Mouse (Mus musculus) embryo, embryonic 10.5 days (tissue): ENCODE measurements around the gene Syne2.

Experiments
- DNase-seq: peaks from one replicate; pipeline ENCODE4 v3.0.0-alpha.2; 2015; ENCODE audit warnings: low spot score

Gene Syne2

DNA sequence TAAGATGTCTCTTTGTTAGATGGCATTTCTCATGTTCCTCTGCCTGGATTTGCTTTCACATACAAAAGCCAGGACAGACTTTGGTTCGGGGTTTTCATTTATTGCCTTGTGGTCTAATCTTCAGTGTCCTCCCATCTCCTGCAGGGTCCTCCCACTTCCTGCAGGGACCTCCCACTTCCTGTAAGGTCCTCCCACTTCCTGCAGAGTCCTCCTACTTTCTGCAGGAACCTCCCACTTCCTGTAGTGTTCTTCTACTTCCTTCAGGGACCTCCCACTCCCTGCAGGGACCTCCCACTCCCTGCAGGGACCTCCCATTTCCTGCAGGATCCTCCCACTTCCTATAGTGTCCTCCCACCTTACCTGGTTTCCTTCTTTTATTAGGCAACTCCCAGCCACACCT lies 109.7 kb downstream of the Syne2 start:
- DNase-seq = no peak

- no peak for DNase-seq
Measured at GRCm38 (mm10) chr12:75933561-75933960, 115.6 kb downstream of the Syne2 start.

DNA sequence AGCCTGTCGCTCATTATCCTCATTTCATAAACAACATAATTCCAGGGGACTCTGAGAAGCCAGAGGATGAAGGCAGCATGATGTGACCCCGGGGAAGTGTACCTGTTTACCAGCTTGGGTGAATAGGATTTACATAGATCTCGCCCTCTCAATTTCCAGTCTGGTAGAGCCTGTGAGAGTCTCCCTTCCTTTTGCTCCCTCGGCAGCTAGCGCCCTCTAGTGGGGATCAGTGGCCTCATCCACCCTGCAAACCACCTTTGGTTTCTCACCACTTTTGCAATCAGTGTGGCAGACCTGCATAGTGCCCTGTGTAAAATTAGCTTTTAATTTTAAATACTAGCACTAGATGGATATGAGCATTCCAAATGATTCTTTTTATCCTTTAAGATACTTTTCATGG lies 133.4 kb downstream of the Syne2 start:
- peak; percentile 43 for DNase-seq

DNA sequence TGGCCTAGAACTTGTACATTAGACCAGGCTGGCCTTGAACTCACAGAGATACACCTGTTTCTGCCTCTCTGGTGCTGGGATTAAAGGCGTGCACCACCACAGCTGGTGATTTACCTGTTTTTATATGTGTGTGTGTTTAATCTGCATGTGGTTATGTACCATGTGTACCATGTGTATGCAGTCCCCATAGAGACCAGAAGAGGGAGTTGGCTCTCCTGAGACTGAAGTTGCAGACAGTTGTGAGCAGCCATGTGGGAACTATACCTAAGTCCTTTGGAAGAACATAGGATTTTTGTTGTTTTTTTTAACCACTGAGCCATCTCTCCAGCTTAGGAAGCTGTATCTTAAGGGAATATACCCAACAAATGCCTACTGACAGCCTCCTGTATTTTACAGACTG lies 134.1 kb downstream of the Syne2 start:
- DNase-seq = no peak

DNA sequence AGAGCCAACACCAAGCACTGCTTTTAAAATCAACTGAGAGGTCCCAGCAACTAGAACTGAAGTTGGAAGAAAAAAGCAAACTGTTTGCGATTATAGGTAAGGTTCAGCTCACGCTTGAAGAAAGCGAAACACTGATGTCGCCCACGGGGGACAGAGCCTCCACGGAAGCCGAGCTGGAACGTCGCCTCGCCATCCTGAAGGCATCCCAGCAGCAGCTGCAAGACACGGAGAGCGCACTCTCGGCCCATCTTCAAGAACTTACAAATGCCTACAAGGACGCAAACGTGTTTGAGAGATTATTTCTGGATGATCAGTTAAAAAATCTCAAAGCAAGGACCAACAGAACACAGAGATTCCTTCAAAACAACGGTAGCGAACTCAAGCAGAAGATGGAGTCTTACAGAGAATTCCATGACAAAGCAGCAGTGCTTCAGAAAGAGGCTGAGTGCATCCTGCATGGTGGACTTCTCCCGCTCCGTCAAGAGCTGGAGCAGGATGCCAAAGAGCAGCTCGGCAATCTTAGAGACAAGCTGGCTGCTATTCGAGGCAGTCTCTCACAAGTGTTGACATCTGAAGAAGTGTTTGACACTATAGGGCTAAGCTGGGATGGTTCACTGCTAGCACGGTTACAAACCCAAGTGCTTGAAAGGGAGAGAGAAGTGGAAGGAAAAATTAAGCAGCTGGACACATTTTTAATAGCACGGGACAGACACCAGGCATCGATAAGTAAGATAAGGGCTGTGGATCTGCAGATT lies 148.7 kb downstream of the Syne2 start:
- DNase-seq = no peak

DNA sequence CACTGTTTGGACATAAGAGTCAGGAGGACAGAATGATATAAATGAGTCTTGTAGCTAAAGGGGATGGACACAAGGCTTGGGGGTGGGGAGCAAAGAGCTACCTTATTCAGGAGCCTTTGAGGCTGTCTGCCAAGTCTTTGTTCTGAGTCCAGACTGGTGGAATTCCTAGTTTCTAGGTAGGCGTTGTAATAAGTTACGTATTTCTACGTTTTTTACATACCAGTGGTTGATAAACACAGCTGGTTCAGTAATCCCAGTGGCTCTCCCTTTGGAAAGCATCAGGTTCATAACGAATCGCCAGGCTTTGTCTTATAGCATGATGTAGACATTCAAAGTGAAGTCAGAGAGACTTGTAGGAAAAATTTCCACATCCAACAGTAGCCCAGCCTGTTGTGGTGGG lies 161.1 kb downstream of the Syne2 start:
- no peak for DNase-seq

GRCm38 (mm10) chr12:75983336-75983735 lies 165.4 kb downstream of the Syne2 start:
- DNase-seq = no peak

- DNase-seq = no peak
Measured at GRCm38 (mm10) chr12:75992226-75992858, 174.4 kb downstream of the Syne2 start.

GRCm38 (mm10) chr12:75992946-75993345 lies 175.0 kb downstream of the Syne2 start:
- no peak for DNase-seq

- DNase-seq = no peak
Measured at GRCm38 (mm10) chr12:75995086-75995485, 177.2 kb downstream of the Syne2 start.

DNA sequence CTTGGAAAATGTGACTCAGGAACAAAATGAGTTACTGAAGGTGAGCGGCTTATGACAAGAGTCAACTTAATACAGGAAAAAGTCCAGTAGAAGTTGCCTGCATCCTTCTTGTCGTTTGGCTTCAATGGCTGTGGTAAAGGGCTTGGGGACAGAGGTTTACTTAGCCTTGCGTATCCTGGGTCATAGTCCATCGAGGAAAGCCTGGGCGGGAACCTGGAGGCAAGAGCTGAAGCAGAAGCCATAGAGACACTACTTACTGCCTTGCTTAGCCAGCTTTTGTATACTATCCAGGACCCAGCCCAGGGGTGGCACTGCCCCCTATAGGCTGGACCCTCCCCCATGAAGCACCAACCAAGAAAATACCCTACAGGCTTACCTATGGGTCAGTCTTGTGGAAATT lies 179.6 kb downstream of the Syne2 start:
- no peak for DNase-seq

- no peak for DNase-seq
Measured at GRCm38 (mm10) chr12:75998416-75998815, 180.5 kb downstream of the Syne2 start.

- DNase-seq = peak; percentile 83
Measured at GRCm38 (mm10) chr12:76004697-76005249, 186.8 kb downstream of the Syne2 start.

GRCm38 (mm10) chr12:76008991-76009390 lies 191.1 kb downstream of the Syne2 start:
- DNase-seq = no peak

DNA sequence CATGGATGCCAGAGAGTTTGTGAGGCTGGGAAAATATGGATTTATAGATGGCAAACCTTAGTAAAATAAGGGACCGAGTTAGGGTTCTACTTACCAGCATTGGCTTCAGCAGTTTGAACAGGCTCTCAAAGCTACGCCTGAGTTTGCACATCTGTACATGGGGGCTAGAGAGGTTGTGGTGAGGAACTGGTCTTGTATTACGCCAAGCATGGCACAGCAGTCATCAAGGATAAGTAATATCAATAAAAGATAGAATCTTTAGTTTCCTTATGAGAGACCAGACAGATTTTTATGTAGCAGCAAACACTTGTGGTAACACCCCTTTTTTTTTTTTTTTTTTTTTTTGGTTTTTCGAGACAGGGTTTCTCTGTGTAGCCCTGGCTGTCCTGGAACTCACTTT lies 194.9 kb downstream of the Syne2 start:
- DNase-seq = no peak

DNA sequence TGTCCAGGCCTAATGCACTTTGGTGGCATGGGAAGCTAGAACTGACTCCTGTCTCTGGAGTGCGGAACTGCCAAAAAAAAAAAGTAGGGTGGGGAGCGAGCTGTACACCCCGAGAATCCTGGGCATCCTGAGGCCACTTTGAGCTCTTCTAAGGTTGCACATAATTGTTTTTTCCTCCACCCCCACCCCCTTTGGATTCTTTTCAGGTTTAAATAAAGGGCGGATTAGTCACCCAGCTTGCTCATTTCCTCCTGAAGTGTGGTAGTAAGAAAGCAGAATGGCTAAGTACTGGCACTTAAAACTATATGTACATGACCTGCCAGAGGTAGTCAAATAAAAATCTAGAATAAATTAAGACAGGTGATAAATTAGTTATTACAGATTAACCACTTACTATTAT lies 195.5 kb downstream of the Syne2 start:
- no peak for DNase-seq

DNA sequence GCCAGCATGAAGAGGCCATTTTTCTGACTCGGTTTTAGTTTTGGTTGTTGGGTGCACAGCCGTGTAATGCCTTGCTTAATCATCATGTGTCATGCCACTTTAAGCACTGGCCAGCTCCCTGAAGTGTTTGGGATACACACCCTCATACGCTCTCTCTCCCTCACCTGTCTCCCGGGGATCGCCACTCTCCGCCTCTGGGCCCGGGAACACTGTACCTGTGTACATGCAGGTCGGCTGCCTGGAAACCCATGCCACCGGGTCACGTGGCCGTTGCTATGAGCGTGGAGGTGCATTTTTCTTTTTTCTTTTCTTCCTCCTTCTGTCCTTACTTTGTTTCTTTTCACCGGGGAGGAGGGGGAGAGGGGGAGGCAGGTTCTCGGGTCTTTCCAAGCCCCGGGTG lies 197.1 kb downstream of the Syne2 start:
- no peak for DNase-seq

- no peak for DNase-seq
Measured at GRCm38 (mm10) chr12:76015489-76015888, 197.6 kb downstream of the Syne2 start.

DNA sequence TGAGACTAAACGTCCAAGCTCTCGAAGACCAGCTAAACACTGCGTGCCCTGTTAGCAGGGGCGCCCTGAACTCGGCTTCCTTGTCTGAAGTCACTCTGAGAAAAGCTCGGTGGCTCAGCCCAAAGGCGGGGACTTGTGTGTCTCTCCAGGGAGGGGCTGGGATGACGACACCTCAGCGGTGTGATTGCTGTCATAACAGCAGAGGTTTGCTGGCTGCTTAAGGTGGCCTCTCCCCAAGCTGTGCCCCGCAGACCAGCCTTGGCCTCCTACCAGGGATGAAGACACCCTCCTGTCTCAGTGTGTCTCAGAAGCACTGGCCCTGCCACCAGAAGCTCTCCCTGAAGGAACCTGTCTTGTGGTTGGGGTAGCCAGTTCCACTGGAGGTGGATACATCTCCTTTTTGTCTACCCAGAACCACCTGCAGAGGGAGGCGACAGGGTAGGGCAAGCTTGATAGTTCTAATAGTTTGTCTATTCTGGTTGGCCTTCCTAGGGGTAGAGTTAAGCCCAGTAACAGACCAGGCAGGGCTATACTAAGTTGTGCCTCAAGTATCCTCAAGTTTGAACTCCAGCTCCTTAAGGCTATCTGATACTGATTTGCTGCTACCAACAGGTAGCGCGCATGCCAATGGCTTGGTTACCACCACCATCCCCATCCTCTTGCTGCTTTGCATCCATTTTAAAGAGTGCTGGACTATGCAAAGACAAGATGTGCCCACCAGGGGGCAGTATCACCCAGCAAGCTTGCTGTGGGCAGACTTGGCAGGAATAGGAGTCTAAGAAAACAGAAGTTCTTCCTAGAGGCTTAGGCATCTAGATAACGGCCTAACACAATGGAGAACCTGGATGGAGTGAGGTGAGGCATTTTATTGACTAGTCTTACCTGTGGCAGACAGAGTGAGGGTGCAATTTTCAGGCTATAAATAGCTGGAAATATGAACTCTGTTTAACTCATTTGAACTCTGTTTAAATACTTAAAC lies 198.5 kb downstream of the Syne2 start:
- peak; percentile 85 for DNase-seq

GRCm38 (mm10) chr12:76018640-76019039 lies 200.7 kb downstream of the Syne2 start:
- DNase-seq = no peak

DNA sequence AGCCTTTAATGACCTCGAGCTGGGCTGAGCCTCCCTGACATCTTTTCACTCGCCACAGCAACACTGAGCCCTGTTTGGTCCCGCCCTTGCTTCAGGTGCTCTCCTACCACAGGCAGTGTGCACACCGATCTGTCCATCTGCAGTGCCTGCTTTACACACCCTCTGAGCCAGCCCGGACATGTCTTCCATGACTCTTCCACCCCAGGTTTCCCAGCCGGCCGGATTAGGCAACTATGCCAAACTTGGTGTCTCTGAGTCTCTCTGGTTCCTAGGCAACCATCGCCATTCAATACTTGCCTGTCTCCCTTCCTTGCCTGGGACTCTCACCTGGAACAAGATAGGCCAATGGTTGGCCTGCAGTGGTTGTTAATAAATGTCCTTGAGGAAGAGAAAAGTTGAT lies 224.4 kb downstream of the Syne2 start:
- no peak for DNase-seq

GRCm38 (mm10) chr12:76046561-76046960 lies 228.6 kb downstream of the Syne2 start:
- DNase-seq = no peak
